Mouse (Mus musculus) heart, embryonic 16.5 days (tissue): ENCODE measurements around the gene Jak3. TPM values are rescaled to one million over a fixed set of nuclear protein-coding genes. Genes with fewer than 3 reads are reported as not detected.
A peak's percentile ranks its signal among the peaks of the same experiment; 100 is the strongest.

Experiments used
- ATAC-seq: fragments of 200-750 bp; cut with Nextera tagmentation; replicated peaks from 2 replicates; pipeline ENCODE4 v1.8.0; 2017; ENCODE audit warnings: moderate number of reproducible peaks; ENCODE audit not compliant: insufficient read depth, low FRiP score; ENCODE audit errors: extremely low read depth
- H3K27ac ChIP-seq: fragments of 300-500 bp; sonication (generic); 2 replicates; pipeline ENCODE4 v1.5.1; 2014; ENCODE audit warnings: mild to moderate bottlenecking, low read length, control low read depth, moderate library complexity
- H3K27me3 ChIP-seq: fragments of 300-500 bp; sonication (generic); 2 replicates; pipeline ENCODE4 v1.6.1; 2014; ENCODE audit warnings: low read length, mixed read lengths; ENCODE audit not compliant: control insufficient read depth, insufficient read depth
- H3K36me3 ChIP-seq: fragments of 300-500 bp; sonication (generic); 2 replicates; pipeline ENCODE4 v1.6.1; 2014; ENCODE audit not compliant: control insufficient read depth, insufficient read depth
- H3K4me1 ChIP-seq: fragments of 300-500 bp; sonication (generic); 2 replicates; pipeline ENCODE4 v1.6.1; 2014; ENCODE audit warnings: low read length, mixed read lengths; ENCODE audit not compliant: control insufficient read depth, insufficient read depth
- H3K4me2 ChIP-seq: fragments of 300-500 bp; sonication (generic); 2 replicates; pipeline ENCODE4 v1.6.1; 2014; ENCODE audit warnings: low read depth, mild to moderate bottlenecking, control low read depth, low read length
- H3K4me3 ChIP-seq: fragments of 300-500 bp; sonication (generic); 2 replicates; pipeline ENCODE4 v1.5.1; 2014; ENCODE audit warnings: mild to moderate bottlenecking, control low read depth, low read length
- H3K9ac ChIP-seq: fragments of 300-500 bp; sonication (generic); 2 replicates; pipeline ENCODE4 v1.6.1; 2014; ENCODE audit warnings: low read length, control low read depth
- H3K9me3 ChIP-seq: fragments of 300-500 bp; sonication (generic); replicated peaks from 2 replicates; pipeline ENCODE4 v1.6.1; 2016; ENCODE audit warnings: low read length; ENCODE audit not compliant: control insufficient read depth
- WGBS: fragments of 180-500 bp; shearing (Covaris S2); extraction: QIAGEN DNeasy Blood & Tissue Kit; methylation state at CpG from one replicate; pipeline ENCODE4 v1.1.7; 2014; 5-methylcytosine and 5-hydroxymethylcytosine counted together
- polyA plus RNA-seq: library from polyadenylated mRNA; unstranded; fragments of >200 nt; fragmentation: Nextera tagmentation; extraction: Ambion mirVana; gene quantifications from 2 replicates; pipeline ENCODE4 v1.2.1, GENCODE M21; 2015

Gene Jak3
- polyA plus RNA-seq, 1 experiment from 2014 or later: 11.3 TPM

- WGBS: 11% methylated on average over 19 of the region's 22 CpGs
- peaks cover 22% of the 10 kb centered on the region for H3K27me3 ChIP-seq
Observed at GRCm38 (mm10) chr8:71633164-71633563, 42.9 kb upstream of the Jak3 start.

GRCm38 (mm10) chr8:71633981-71634667 is 42.0 kb upstream of the Jak3 start:
- 3% methylated on average over 26 of the region's 26 CpGs for WGBS
- Histone ChIP-seq H3K27ac (no peak overlapping the region), H3K4me1 (peaks cover 9% of the 10 kb centered on the region), H3K9me3 (peaks cover 9% of the 10 kb centered on the region), H3K4me3 (peak overlapping the region; percentile 23), H3K4me2 (peak overlapping the region; percentile 44), H3K36me3 (no peaks in the 10 kb centered on the region), H3K27me3 (peaks cover 22% of the 10 kb centered on the region), H3K9ac (no peak overlapping the region)
- no peak; the same call in 1 of the 2 replicates for ATAC-seq

More at GRCm38 (mm10) chr8:71633164-71633563, 42.9 kb upstream of the Jak3 start:
- H3K4me1 ChIP-seq: peaks cover 16% of the 10 kb centered on the region
- H3K36me3 ChIP-seq: no peaks in the 10 kb centered on the region
- no peak overlapping the region for H3K4me2 ChIP-seq
- H3K9ac ChIP-seq: no peak overlapping the region
- peaks cover 9% of the 10 kb centered on the region for H3K9me3 ChIP-seq
- H3K4me3 ChIP-seq: no peak overlapping the region
- ATAC-seq: no peak
- no peak overlapping the region for H3K27ac ChIP-seq

- peaks cover 4% of the 10 kb centered on the region for H3K4me1 ChIP-seq
- H3K9me3 ChIP-seq: peaks cover 8% of the 10 kb centered on the region
- no peak overlapping the region for H3K4me3 ChIP-seq
- H3K36me3 ChIP-seq: no peaks in the 10 kb centered on the region
- H3K4me2 ChIP-seq: no peak overlapping the region
- peaks cover 10% of the 10 kb centered on the region; the same call in 1 of the 2 replicates for H3K27me3 ChIP-seq
- WGBS: 54% methylated on average over 8 of the region's 8 CpGs
- ATAC-seq: no peak
- no peak overlapping the region for H3K9ac ChIP-seq
- no peak overlapping the region for H3K27ac ChIP-seq
Observed at GRCm38 (mm10) chr8:71637149-71638095, 38.7 kb upstream of the Jak3 start.

GRCm38 (mm10) chr8:71638321-71638720 is 37.8 kb upstream of the Jak3 start:
- Histone ChIP-seq H3K9ac (no peak overlapping the region), H3K4me3 (no peak overlapping the region), H3K27ac (no peak overlapping the region), H3K36me3 (no peaks in the 10 kb centered on the region), H3K4me1 (peaks cover 4% of the 10 kb centered on the region), H3K9me3 (no peaks in the 10 kb centered on the region), H3K4me2 (no peak overlapping the region), H3K27me3 (peaks cover 6% of the 10 kb centered on the region; the same call in 1 of the 2 replicates)
- 66% methylated on average over 6 of the region's 6 CpGs for WGBS
- ATAC-seq: no peak

DNA sequence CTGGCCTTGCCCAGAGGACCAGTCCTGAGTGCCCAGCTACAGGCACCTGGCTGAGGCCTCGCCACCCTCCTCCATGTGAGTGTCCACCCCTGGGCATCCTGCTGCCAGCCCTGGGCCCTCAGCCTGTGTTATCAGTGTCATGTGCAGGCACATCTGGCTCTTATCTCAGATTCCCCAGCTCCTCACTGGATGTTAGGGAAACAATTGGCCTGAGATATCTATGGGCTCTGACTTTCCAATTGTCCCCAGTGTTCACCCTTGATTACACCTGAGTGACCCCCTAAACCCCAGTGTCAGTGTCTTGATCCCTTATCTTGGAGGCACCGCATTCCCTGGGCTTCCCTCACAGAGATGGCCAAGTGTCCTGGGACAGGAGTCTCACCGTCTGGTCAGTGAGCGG is 36.8 kb upstream of the Jak3 start:
- 75% methylated on average over 4 of the region's 4 CpGs for WGBS
- ATAC-seq: no peak
- H3K27me3 ChIP-seq: no peaks in the 10 kb centered on the region
- H3K4me2 ChIP-seq: no peak overlapping the region
- H3K4me3 ChIP-seq: no peak overlapping the region
- H3K9ac ChIP-seq: no peak overlapping the region
- H3K9me3 ChIP-seq: no peaks in the 10 kb centered on the region
- no peak overlapping the region for H3K27ac ChIP-seq
- peaks cover 3% of the 10 kb centered on the region; the same call in 1 of the 2 replicates for H3K4me1 ChIP-seq
- H3K36me3 ChIP-seq: no peaks in the 10 kb centered on the region

DNA sequence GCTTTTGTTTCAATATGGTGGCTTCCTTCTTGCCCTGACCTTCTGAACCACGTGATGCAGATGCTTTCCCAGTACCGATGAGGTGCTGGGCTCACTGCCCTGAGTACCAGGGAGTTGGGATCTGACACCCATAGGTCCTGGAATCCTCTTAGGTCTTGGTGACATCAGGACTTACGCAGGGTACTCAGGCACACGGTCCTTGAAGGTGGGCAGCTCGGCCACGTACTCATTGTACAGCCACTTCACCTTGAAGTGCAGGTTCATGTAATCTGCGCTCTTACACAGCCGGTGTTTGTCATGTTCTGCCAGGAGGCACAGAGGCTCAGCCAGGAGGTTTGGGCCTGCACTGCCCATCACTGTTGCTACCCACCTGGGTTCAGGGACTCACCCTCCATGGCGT is 30.6 kb upstream of the Jak3 start:
- Histone ChIP-seq H3K9ac (no peak overlapping the region), H3K4me3 (no peak overlapping the region), H3K27me3 (0 out of 2 replicates have a peak, but pooled peaks cover 3% of the 10 kb centered on the region), H3K36me3 (no peaks in the 10 kb centered on the region), H3K4me1 (no peaks in the 10 kb centered on the region), H3K27ac (no peak overlapping the region), H3K9me3 (no peaks in the 10 kb centered on the region), H3K4me2 (no peak overlapping the region)
- WGBS: 71% methylated on average over 9 of the region's 9 CpGs
- no peak for ATAC-seq

DNA sequence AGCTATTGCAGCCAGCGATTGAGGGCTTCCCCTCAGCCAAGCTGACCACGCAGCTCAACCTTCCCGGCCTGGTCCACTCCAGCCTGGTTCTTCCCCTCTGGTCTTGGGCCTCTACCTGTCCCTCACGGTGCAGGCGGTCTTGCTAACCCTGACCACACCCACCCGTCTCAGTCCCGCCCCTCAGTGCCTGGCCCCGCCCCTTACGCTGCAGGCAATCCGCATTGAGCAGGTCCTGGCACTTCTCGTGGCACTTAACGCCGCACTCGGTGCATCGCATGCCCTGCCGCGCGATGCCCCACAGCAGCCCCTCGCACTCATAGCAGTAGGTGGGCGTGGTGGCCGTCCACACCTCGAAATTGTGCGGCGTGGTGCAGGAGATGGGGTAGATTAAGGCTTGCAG is 21.5 kb upstream of the Jak3 start:
- H3K4me2 ChIP-seq: peak overlapping the region; percentile 31
- peaks cover 4% of the 10 kb centered on the region; the same call in 1 of the 2 replicates for H3K4me1 ChIP-seq
- no peak overlapping the region for H3K4me3 ChIP-seq
- H3K9ac ChIP-seq: no peak overlapping the region
- WGBS: 1% methylated on average over 24 of the region's 24 CpGs
- H3K36me3 ChIP-seq: no peaks in the 10 kb centered on the region
- no peaks in the 10 kb centered on the region for H3K9me3 ChIP-seq
- H3K27me3 ChIP-seq: peaks cover 73% of the 10 kb centered on the region
- H3K27ac ChIP-seq: no peak overlapping the region
- no peak for ATAC-seq

GRCm38 (mm10) chr8:71657816-71658215 is 18.3 kb upstream of the Jak3 start:
- WGBS: 17% methylated on average over 9 of the region's 9 CpGs
- Histone ChIP-seq H3K9me3 (no peaks in the 10 kb centered on the region), H3K27me3 (peaks cover 68% of the 10 kb centered on the region), H3K27ac (no peak overlapping the region), H3K4me2 (no peak overlapping the region), H3K9ac (no peak overlapping the region), H3K4me3 (no peak overlapping the region), H3K4me1 (peaks cover 4% of the 10 kb centered on the region; the same call in 1 of the 2 replicates), H3K36me3 (no peaks in the 10 kb centered on the region)
- ATAC-seq: no peak
